Mouse (Mus musculus) heart, adult 2 months (tissue): ENCODE measurements around the gene Ssbp3. TPM values are rescaled to one million over a fixed set of nuclear protein-coding genes. Genes with fewer than 3 reads are reported as not detected.

Source experiments
- DNase-seq, 2 experiments: peaks; one replicate each; pipeline ENCODE4 v3.0.0; 2021
- H3K27ac ChIP-seq: fragments of 200-600 bp; 2 replicates; pipeline ENCODE4 v1.8.1; 2022
- H3K27me3 ChIP-seq: fragments of 200-500 bp; 2 replicates; pipeline ENCODE4 v1.6.1; 2012; ENCODE audit warnings: mild to moderate bottlenecking, low read length, inconsistent platforms, mixed read lengths; ENCODE audit not compliant: control insufficient read depth, insufficient read depth
- H3K36me3 ChIP-seq: fragments of 200-500 bp; 2 replicates; pipeline ENCODE4 v1.6.1; 2012; ENCODE audit warnings: low read length, inconsistent platforms; ENCODE audit not compliant: control insufficient read depth, insufficient read depth
- H3K4me1 ChIP-seq: fragments of 200-500 bp; 2 replicates; pipeline ENCODE4 v1.6.1; 2011; ENCODE audit warnings: low read length; ENCODE audit not compliant: control insufficient read depth, insufficient read depth
- H3K4me3 ChIP-seq: fragments of 200-600 bp; 2 replicates; pipeline ENCODE4 v1.8.1; 2022
- H3K79me2 ChIP-seq: fragments of 200-500 bp; replicated peaks from 2 replicates; pipeline ENCODE4 v1.6.1; 2012; ENCODE audit warnings: mild to moderate bottlenecking, inconsistent platforms, low read length, moderate library complexity, mixed read lengths; ENCODE audit not compliant: control insufficient read depth, insufficient read depth
- H3K9ac ChIP-seq: fragments of 200-500 bp; 2 replicates; pipeline ENCODE4 v1.6.1; 2012; ENCODE audit warnings: low read depth, mild to moderate bottlenecking, control low read depth, inconsistent platforms, low read length, mixed read lengths
- CTCF ChIP-seq: fragments of 200-600 bp; IDR thresholded peaks from 2 replicates; pipeline ENCODE4 v1.8.1; 2022; ENCODE audit warnings: antibody characterized with exemption, mild to moderate bottlenecking, moderate library complexity
- EP300 ChIP-seq: fragments of 200-500 bp; IDR thresholded peaks from 2 replicates; pipeline ENCODE4 v1.6.1; 2011; ENCODE audit warnings: low read depth, low read length, control low read depth; ENCODE audit not compliant: insufficient read depth
- POLR2A ChIP-seq: fragments of 200-500 bp; IDR thresholded peaks from 2 replicates; pipeline ENCODE4 v1.6.1; 2011; ENCODE audit warnings: mild to moderate bottlenecking, low read depth, low read length, control low read depth; ENCODE audit not compliant: insufficient read depth
- WGBS: fragments of 180-500 bp; shearing (Covaris S2); methylation state at CpG from one replicate; pipeline ENCODE4 v1.1.7; 2018; 5-methylcytosine and 5-hydroxymethylcytosine counted together
- intact Hi-C: fragments of 180-260 bp; cut with DNase I; formaldehyde crosslinking; loops from one replicate; pipeline ENCODE4 v1.15.1; 2025
- polyA plus RNA-seq: library from polyadenylated mRNA; depleted of rRNA; stranded (reverse); fragments of >200 nt; gene quantifications from 2 replicates; pipeline ENCODE4 v1.2.3, GENCODE M21; 2012
- total RNA-seq, 2 experiments: library from RNA; stranded (reverse); gene quantifications; 2 replicates each; pipeline ENCODE4 v1.2.3; 2021

Ssbp3 gene
- total and polyA plus RNA-seq, 3 experiments, result 26.1 to 39.0 (median 37.3) TPM

GRCm38 (mm10) chr4:107067151-107067840 is 156.8 kb downstream of the Ssbp3 start:
- no peak for TF ChIP-seq EP300
- TF ChIP-seq POLR2A, result no peak
- 0 out of 2 replicates have a peak, but pooled peaks have one; percentile 6 for TF ChIP-seq CTCF
- 4% methylated on average over 33 of the region's 33 CpGs for WGBS
- no peak for DNase-seq

GRCm38 (mm10) chr4:107072343-107072742 is 161.8 kb downstream of the Ssbp3 start:
- no peak overlapping the region for H3K27ac ChIP-seq
- H3K36me3 ChIP-seq, result no peaks in the 10 kb centered on the region
- no peaks in the 10 kb centered on the region for H3K79me2 ChIP-seq
- H3K4me1 ChIP-seq, result no peaks in the 10 kb centered on the region
- H3K27me3 ChIP-seq, result no peaks in the 10 kb centered on the region
- intact Hi-C loops, result no loop called here
- no peak for DNase-seq
- 90% methylated on average over 9 of the region's 9 CpGs for WGBS
- no peak for TF ChIP-seq CTCF
- no peak overlapping the region for H3K9ac ChIP-seq
- no peak overlapping the region for H3K4me3 ChIP-seq

More at GRCm38 (mm10) chr4:107067151-107067840, 156.8 kb downstream of the Ssbp3 start:
- H3K9ac ChIP-seq, result peak overlapping the region; percentile 75
- H3K4me3 ChIP-seq, result peak overlapping the region; percentile 61
- intact Hi-C loops, result loop anchor here (2.0 to 5.0 kb wide), 3 partner anchors 95 to 228 kb away; partner anchors contain the start of gene Ssbp3
- no peaks in the 10 kb centered on the region for H3K36me3 ChIP-seq
- peak overlapping the region; percentile 62 for H3K27ac ChIP-seq
- no peaks in the 10 kb centered on the region for H3K4me1 ChIP-seq
- no peaks in the 10 kb centered on the region for H3K27me3 ChIP-seq
- no peaks in the 10 kb centered on the region for H3K79me2 ChIP-seq

GRCm38 (mm10) chr4:107075456-107075855 is 165.0 kb downstream of the Ssbp3 start:
- no peak for DNase-seq
- WGBS, result 75% methylated on average over 5 of the region's 5 CpGs
- Histone ChIP-seq H3K36me3 (no peaks in the 10 kb centered on the region), H3K27me3 (no peaks in the 10 kb centered on the region), H3K4me3 (no peak overlapping the region), H3K79me2 (no peaks in the 10 kb centered on the region), H3K27ac (no peak overlapping the region), H3K4me1 (peaks cover 1% of the 10 kb centered on the region), H3K9ac (no peak overlapping the region)
- intact Hi-C loops, result no loop called here
- TF ChIP-seq POLR2A (no peak), CTCF (no peak), EP300 (no peak)

GRCm38 (mm10) chr4:107078894-107079293 is 168.4 kb downstream of the Ssbp3 start:
- Histone ChIP-seq H3K79me2 (no peaks in the 10 kb centered on the region), H3K36me3 (no peaks in the 10 kb centered on the region), H3K27me3 (no peaks in the 10 kb centered on the region), H3K4me1 (peaks cover 2% of the 10 kb centered on the region), H3K27ac (no peak overlapping the region), H3K9ac (no peak overlapping the region), H3K4me3 (no peak overlapping the region)
- no peak for DNase-seq
- intact Hi-C loops, result no loop called here
- TF ChIP-seq POLR2A (no peak), CTCF (no peak), EP300 (no peak)
- WGBS, result 94% methylated on average over 4 of the region's 4 CpGs

- peaks cover 2% of the 10 kb centered on the region for H3K4me1 ChIP-seq
- intact Hi-C loops, result no loop called here
- no peaks in the 10 kb centered on the region for H3K79me2 ChIP-seq
- no peak overlapping the region for H3K9ac ChIP-seq
- TF ChIP-seq POLR2A (no peak), EP300 (no peak), CTCF (no peak)
- DNase-seq, result no peak
- H3K27ac ChIP-seq, result no peak overlapping the region
- H3K36me3 ChIP-seq, result no peaks in the 10 kb centered on the region
- H3K4me3 ChIP-seq, result no peak overlapping the region
- no peaks in the 10 kb centered on the region for H3K27me3 ChIP-seq
Observed at GRCm38 (mm10) chr4:107079716-107080115, 169.2 kb downstream of the Ssbp3 start.

GRCm38 (mm10) chr4:107082185-107082584 is 171.7 kb downstream of the Ssbp3 start:
- no peak overlapping the region for H3K4me3 ChIP-seq
- 84% methylated on average over 3 of the region's 3 CpGs for WGBS
- intact Hi-C loops, result no loop called here
- no peaks in the 10 kb centered on the region for H3K79me2 ChIP-seq
- H3K36me3 ChIP-seq, result no peaks in the 10 kb centered on the region
- H3K27ac ChIP-seq, result no peak overlapping the region
- no peak overlapping the region for H3K9ac ChIP-seq
- TF ChIP-seq CTCF, result no peak
- TF ChIP-seq EP300, result no peak
- TF ChIP-seq POLR2A, result no peak
- no peak for DNase-seq
- H3K4me1 ChIP-seq, result peaks cover 2% of the 10 kb centered on the region
- H3K27me3 ChIP-seq, result no peaks in the 10 kb centered on the region
